8 mouse cellular contexts compared by ENCODE assay signal in the genomic region with DNA sequence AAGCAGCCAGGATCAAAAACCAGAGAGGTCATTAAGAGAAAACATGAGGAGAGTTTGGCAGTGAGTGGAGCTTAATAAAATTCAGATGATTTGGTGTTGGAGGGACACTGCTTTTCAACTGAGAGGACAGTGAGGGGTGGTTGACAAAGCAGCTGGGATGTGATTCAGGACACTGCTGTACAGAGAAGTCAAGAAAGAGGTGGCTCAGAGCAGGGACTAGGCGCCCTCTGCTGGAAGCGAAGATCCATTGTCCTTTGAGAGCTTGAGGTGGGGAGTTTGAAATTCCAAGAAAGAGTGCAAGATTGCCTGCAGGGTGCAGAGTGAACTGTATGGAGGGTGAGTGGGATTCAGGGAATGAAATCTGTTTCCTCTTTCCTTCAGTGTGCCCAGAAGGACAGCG. TPM values are rescaled to one million over a fixed set of nuclear protein-coding genes. Genes with fewer than 3 reads are reported as not detected.
DNase-seq lines count a peak whose midpoint lies in the region; ATAC-seq lines count a peak whose summit lies in the region.

No protein-coding gene starts in this region.

- DNase-seq in adrenal gland, adult (ENCODE audit: inconsistent age in 2 of 2, low spot score in 1 of 2): peak; percentile 28 to 67
- DNase-seq in adrenal gland, postnatal 4 days (ENCODE audit: low spot score in 2 of 2): no peak
- peak; percentile 13 for DNase-seq in WW6 (ENCODE audit: low read depth, low spot score)
- peak; percentile 66 for DNase-seq in embryo, embryonic 9.5 days (ENCODE audit: extremely low spot score)
- DNase-seq in intestine, embryonic 14.5 days (ENCODE audit: low spot score): peak; percentile 69
- peak; percentile 19 to 42 for DNase-seq in left cerebral cortex, postnatal 36 days (ENCODE audit: low spot score in 2 of 2)
- DNase-seq in neural tube, embryonic 11.5 days (ENCODE audit: low spot score): peak; percentile 72
- no peak for DNase-seq in spleen, adult 18-20 months

- intact Hi-C loops in left cerebral cortex, postnatal 36 days (cut with DNase I): loop anchor here (5.0 kb wide), 2 partner anchors 866 to 886 kb away; no protein-coding TSS in a partner anchor

- H3K4me1 ChIP-seq in intestine, embryonic 14.5 days (replicated peaks; ENCODE audit: control insufficient read depth, insufficient read depth, low read length): no peaks in the 10 kb centered on the region
- no peaks in the 10 kb centered on the region for H3K4me1 ChIP-seq in neural tube, embryonic 11.5 days (ENCODE audit: control insufficient read depth, insufficient read depth, low read length)

- H3K4me3 ChIP-seq in intestine, embryonic 14.5 days (ENCODE audit: low read depth, low read length): no peak overlapping the region
- no peak overlapping the region for H3K4me3 ChIP-seq in neural tube, embryonic 11.5 days (ENCODE audit: low read depth, low read length)

- H3K27me3 ChIP-seq in intestine, embryonic 14.5 days (replicated peaks; ENCODE audit: control insufficient read depth, insufficient read depth, low read length): no peaks in the 10 kb centered on the region
- no peaks in the 10 kb centered on the region for H3K27me3 ChIP-seq in neural tube, embryonic 11.5 days (ENCODE audit: control insufficient read depth, insufficient read depth, low read length)

- H3K27ac ChIP-seq in intestine, embryonic 14.5 days (ENCODE audit: low read depth): no peak overlapping the region
- H3K27ac ChIP-seq in neural tube, embryonic 11.5 days (ENCODE audit: low read depth, low read length): no peak overlapping the region

- H3K36me3 ChIP-seq in intestine, embryonic 14.5 days (ENCODE audit: control insufficient read depth, insufficient read depth, low read length): no peaks in the 10 kb centered on the region
- no peaks in the 10 kb centered on the region for H3K36me3 ChIP-seq in neural tube, embryonic 11.5 days (ENCODE audit: control insufficient read depth, insufficient read depth, low read length)

- ATAC-seq in intestine, embryonic 14.5 days (replicated peaks; ENCODE audit: low FRiP score, low TSS enrichment, low read depth): peak; percentile 73
- ATAC-seq in neural tube, embryonic 11.5 days (ENCODE audit: insufficient read depth, low FRiP score, low TSS enrichment): peak; percentile 74; the same call in 1 of the 2 replicates

- H3K9me3 ChIP-seq in intestine, embryonic 14.5 days (ENCODE audit: control insufficient read depth, low read length): no peaks in the 10 kb centered on the region
- H3K9me3 ChIP-seq in neural tube, embryonic 11.5 days (ENCODE audit: control insufficient read depth, low read length): no peaks in the 10 kb centered on the region

- WGBS in intestine, embryonic 14.5 days: 6% methylated on average over 3 of the region's 3 CpGs
- 0% methylated on average over 3 of the region's 3 CpGs for WGBS in neural tube, embryonic 11.5 days

- H3K4me2 ChIP-seq in intestine, embryonic 14.5 days (ENCODE audit: low read length): no peak overlapping the region
- no peak overlapping the region for H3K4me2 ChIP-seq in neural tube, embryonic 11.5 days (ENCODE audit: low read depth)

- H3K9ac ChIP-seq in intestine, embryonic 14.5 days (ENCODE audit: low read length): no peak overlapping the region
- no peak overlapping the region for H3K9ac ChIP-seq in neural tube, embryonic 11.5 days (ENCODE audit: low read length)

RNA-seq across cellular contexts. Expression of a gene that starts 44.2 kb away (rescaled TPM):
- not detected for total RNA-seq in adrenal gland, postnatal 4 days (2021)
- polyA plus RNA-seq in intestine, embryonic 14.5 days (2014; fragmentation: Nextera tagmentation; extraction: Ambion mirVana): 0.40 TPM in 1 of 2 replicates, not detected in the other
- not detected for total RNA-seq in left cerebral cortex, postnatal 36 days (2021)
- polyA plus RNA-seq in neural tube, embryonic 11.5 days (2014; fragmentation: Nextera tagmentation; extraction: Ambion mirVana): not detected in 2 replicates

Comparison
In these comparisons a context has a peak if more than half of its experiments do, and no peak if none do; other contexts are left out.
1. DNase-seq: peak in adrenal gland, adult (2 of 2), WW6 (single experiment), embryo, embryonic 9.5 days (single experiment), intestine, embryonic 14.5 days (single experiment), left cerebral cortex, postnatal 36 days (2 of 2) and neural tube, embryonic 11.5 days (single experiment); none in adrenal gland, postnatal 4 days (0 of 2) and spleen, adult 18-20 months (0 of 2).